Mouse (Mus musculus): ENCODE data around the gene Plau. TPM values are rescaled to one million over a fixed set of nuclear protein-coding genes. Genes with fewer than 3 reads are reported as not detected.

The Plau gene
- total RNA-seq, 2 experiments from 2014 or later, result 19.8 to 36.6 TPM

GRCm38 (mm10) chr14:20844126-20844525, 7.7 kb downstream of the Plau start:
- no peak for DNase-seq (ENCODE audit: low spot score in 2 of 2)

GRCm38 (mm10) chr14:20844671-20845576, 8.5 kb downstream of the Plau start:
- DNase-seq (ENCODE audit: low spot score in 2 of 2), result no peak

GRCm38 (mm10) chr14:20845577-20846088, 9.2 kb downstream of the Plau start:
- no peak for DNase-seq (ENCODE audit: low spot score in 2 of 2)

GRCm38 (mm10) chr14:20846214-20846613, 9.8 kb downstream of the Plau start:
- DNase-seq (ENCODE audit: low spot score in 2 of 2), result no peak

GRCm38 (mm10) chr14:20847637-20848129, 11.2 kb downstream of the Plau start:
- DNase-seq (ENCODE audit: low spot score in 2 of 2), result no peak

GRCm38 (mm10) chr14:20849753-20850152, 13.3 kb downstream of the Plau start:
- no peak for DNase-seq (ENCODE audit: low spot score in 2 of 2)

- no peak for DNase-seq (ENCODE audit: low spot score in 2 of 2)
Observed at GRCm38 (mm10) chr14:20850498-20850897, 14.0 kb downstream of the Plau start.

- no peak for DNase-seq (ENCODE audit: low spot score in 2 of 2)
Observed at GRCm38 (mm10) chr14:20851776-20852175, 15.3 kb downstream of the Plau start.

GRCm38 (mm10) chr14:20861152-20861551, 24.7 kb downstream of the Plau start:
- no peak for DNase-seq (ENCODE audit: low spot score in 2 of 2)

GRCm38 (mm10) chr14:20861559-20861958, 25.1 kb downstream of the Plau start:
- DNase-seq (ENCODE audit: low spot score in 2 of 2), result no peak

GRCm38 (mm10) chr14:20863306-20864065, 27.0 kb downstream of the Plau start:
- DNase-seq (ENCODE audit: low spot score in 2 of 2), result no peak

GRCm38 (mm10) chr14:20864192-20864591, 27.7 kb downstream of the Plau start:
- DNase-seq (ENCODE audit: low spot score in 2 of 2), result no peak

GRCm38 (mm10) chr14:20865604-20866003, 29.1 kb downstream of the Plau start:
- no peak for DNase-seq (ENCODE audit: low spot score in 2 of 2)

- no peak for DNase-seq (ENCODE audit: low spot score in 2 of 2)
Observed at GRCm38 (mm10) chr14:20866365-20866764, 29.9 kb downstream of the Plau start.

GRCm38 (mm10) chr14:20870110-20870509, 33.6 kb downstream of the Plau start:
- DNase-seq (ENCODE audit: low spot score in 2 of 2), result no peak

- DNase-seq (ENCODE audit: low spot score in 2 of 2), result no peak
Observed at GRCm38 (mm10) chr14:20871495-20871894, 35.0 kb downstream of the Plau start.

- peak; percentile 60 to 69 for DNase-seq (ENCODE audit: low spot score in 2 of 2)
Observed at GRCm38 (mm10) chr14:20873307-20873706, 36.8 kb downstream of the Plau start.

GRCm38 (mm10) chr14:20873931-20874330, 37.5 kb downstream of the Plau start:
- no peak for DNase-seq (ENCODE audit: low spot score in 2 of 2)

GRCm38 (mm10) chr14:20884691-20885090, 48.2 kb downstream of the Plau start:
- no peak for DNase-seq (ENCODE audit: low spot score in 2 of 2)

- DNase-seq (ENCODE audit: low spot score in 2 of 2), result no peak
Observed at GRCm38 (mm10) chr14:20885091-20885888, 48.8 kb downstream of the Plau start.

GRCm38 (mm10) chr14:20886266-20886665, 49.8 kb downstream of the Plau start:
- no peak for DNase-seq (ENCODE audit: low spot score in 2 of 2)

All from adrenal gland, postnatal 4 days (tissue).